Mouse (Mus musculus) retina, postnatal 7 days (tissue): ENCODE measurements around the gene Il17f.
"Not testable (repeated sequence)": the region's sequence is repeated elsewhere in the genome, so short reads cannot be mapped to it uniquely, and the experiment has no call there.

Experiments
- DNase-seq: peaks from one replicate; pipeline ENCODE4 v3.0.0-alpha.2; 2012; ENCODE audit warnings: low read depth, low spot score

Il17f gene

DNA sequence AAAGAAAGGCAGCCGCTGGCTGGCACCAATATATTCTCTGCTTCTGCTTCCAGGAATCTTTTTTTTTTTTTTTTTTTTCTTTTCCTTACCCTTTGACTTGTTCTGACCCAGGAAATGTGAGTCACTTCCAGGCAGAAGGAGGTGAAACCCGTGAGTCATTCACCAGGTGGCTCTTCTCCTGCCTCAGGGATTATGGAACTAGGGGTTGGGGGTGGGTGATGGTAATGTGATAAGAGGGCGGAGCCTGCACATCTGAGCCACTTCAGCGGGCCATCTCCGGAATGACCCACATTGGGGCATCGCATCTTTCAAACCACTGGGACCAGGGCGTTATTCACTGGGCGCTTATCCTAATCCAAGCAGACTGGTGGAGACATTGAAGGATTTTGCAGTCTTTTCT lies 3.4 kb downstream of the Il17f start:
- no peak for DNase-seq

DNA sequence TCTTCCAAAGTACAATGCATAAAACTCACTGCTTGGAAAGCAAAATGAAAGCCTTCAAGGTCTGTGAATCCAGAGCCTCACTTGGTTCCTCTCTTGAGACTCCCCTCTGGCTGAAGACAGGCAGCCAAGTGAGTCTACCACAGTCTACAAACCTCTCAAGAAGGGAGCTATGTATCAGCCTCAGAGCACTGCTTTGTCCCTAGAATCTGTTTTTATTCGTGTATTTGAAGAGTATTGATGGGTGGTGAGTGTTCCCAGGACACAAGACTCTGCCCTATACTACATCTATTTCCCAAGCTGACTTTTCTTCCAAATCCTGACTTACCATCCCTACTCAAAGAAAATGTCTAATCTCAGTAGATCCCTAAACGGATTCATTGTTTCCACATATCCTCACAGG lies 12.1 kb downstream of the Il17f start:
- no peak for DNase-seq

DNA sequence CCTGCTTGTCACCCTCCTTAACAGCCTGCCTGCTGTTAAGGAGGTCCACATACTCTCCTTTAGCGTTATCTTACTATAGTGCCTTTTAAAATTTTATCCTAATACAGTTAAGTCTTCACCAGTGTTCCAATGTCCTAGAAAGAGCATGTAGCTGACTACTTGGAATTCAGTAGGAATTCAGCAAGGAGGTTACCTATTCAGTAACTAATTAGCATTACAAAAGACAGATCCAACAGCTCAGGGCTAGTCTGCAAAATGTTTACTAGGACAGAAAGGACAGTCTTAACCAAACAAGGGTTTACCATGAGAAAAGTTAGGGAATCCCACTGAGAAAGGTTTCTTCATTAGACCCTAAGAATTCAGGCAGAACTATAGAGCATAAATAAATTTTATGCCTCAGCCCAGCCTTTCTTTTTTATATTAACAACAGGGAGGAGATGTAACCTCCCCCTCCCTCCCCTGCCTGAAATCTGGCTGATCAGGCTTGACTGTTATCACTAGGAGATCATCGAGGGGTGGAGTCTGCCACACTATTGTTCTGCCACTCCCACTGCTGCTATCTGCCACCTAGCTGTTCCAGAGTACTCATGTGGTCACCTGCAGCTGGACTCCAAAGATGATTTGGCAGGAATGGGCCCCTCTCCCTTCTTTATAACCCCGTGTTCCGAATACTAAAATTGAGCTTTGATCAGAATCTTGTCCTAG lies 16.2 kb downstream of the Il17f start:
- not testable (repeated sequence) for DNase-seq

DNA sequence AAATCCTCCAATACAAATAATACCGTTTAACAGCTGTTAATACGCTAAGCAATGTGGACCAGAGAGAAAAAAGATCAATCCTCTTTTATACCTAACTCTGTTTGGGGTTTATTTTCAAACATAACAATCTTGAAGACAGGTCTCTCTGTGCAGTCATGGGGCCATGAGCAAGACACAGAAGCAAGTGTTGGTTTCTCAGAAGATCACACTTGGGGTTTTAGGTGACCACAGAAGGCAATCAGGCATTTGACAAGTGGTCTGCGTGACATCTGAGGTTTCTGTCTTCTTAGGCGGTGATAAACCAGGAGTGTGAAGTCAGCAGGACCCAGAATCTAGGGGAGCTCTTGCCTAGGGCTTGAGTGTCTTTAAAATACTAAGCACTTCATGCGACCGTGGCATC lies 23.9 kb downstream of the Il17f start:
- no peak for DNase-seq

DNA sequence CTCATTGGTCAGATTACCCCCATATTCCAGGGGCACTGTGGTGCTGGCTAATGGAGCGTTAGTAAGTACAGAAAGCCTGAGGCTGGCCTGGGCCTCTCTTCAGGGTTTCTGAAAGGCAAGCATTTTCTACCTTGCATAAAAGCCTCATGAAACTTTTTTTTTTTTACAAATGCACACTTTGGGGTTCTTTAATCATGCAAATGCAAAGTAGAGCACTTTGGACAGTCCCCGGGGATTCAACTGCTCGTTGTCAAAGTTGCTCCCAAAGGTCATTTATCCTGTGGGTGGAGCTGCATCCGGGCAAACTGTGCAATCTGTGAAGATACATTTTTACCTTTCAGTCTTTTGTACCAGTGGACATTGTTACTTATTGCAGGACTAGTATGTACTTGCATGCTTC lies 29.0 kb downstream of the Il17f start:
- DNase-seq = no peak

DNA sequence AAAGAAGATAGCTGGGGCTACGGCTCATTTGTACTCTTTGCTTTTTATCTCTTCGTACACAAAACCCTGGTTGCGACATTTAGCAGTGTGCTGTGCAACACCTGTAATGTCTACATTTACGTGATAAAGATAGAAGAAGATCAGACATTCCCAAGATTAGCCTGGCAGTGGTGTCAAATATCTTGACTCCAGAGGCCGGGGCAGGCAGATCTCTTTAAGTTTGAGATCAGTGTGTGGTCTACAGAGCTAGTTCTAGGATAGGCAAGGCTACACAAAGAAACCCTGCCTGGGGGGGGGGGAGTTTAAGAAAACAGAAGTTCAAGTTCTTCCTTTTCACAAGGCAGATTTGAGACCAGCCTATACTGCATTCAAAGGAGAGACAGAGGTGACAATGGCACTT lies 30.1 kb downstream of the Il17f start:
- DNase-seq = no peak

DNA sequence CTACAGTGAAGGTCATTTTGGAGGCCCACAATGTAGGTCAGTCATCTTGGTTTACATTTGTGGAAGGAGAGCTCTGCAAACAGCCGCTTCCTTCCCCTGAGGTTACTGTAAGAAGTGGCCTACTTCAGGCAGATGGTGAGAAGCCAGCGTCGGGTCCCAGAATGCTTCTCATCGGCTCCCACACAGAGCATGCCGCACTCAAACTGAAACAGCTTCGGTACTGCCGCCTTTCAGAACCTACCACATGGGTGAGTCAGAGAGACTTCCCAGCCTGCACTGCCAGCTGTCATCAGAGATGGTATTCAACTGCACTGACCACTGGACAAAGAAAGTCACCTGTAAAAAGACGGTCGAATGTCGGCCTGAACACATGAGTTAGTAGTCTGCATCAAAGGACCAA lies 30.6 kb downstream of the Il17f start:
- DNase-seq = no peak

DNA sequence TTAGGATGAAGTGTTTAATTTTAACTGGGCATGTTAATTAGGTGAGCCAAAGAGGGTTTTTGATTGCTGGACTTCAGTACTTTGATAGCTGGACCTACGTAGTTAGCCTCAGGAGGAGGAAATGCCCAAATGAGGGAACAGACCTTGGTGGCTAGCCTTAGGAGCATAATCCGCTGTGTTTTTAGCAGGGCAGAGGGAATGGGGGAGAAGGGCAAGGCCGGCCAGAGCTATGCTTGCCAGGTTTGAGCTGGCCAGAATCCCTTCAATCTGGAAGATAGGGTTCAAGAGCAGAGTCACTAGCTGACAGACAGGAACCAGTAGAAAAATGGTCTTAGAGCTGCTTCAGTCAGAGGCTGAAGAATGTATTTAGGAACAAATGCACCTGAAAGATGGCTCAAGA lies 32.8 kb downstream of the Il17f start:
- no peak for DNase-seq

DNA sequence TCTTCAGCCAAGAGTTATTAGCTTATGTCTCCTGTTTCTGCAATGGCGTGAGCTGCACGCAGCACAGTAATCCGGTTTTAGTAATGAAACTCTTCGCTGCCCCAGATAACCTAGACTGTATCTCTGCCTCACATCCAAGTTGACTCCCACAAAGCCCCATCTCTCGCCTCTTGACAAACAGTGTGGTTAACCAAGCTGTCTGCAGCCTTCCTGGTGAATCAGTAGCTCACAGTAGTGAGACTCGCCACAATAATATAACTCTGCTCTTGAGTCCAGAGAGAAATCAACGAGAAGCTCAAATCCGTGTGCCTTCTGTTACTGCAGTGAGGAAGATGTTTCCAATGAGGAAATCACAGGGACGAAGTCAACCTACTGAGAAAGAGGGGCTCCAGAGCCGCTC lies 36.0 kb downstream of the Il17f start:
- no peak for DNase-seq

DNA sequence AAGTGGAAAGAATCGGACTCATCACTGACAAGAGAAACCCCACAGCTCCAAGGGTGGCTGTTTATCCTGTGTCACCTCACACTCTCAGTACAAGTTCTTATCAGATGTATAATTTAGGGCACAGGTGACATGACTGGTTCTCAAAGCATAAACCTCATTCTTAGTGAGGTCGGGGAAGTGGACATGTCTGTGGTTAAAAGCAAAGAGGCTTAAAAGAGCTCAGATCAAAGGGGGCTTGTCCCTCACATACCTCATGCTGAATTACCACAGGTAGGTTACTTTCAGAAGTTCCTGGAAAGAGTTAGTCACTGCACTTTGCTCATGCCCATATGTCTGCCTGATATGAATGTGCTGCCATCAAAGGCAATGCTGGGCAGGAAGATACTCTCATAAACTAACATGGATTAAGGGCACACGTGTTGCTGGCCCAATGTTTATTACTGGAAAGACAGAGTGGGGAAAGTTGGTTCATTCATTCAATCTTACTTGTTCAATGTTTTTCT lies 49.9 kb downstream of the Il17f start:
- DNase-seq = no peak

DNA sequence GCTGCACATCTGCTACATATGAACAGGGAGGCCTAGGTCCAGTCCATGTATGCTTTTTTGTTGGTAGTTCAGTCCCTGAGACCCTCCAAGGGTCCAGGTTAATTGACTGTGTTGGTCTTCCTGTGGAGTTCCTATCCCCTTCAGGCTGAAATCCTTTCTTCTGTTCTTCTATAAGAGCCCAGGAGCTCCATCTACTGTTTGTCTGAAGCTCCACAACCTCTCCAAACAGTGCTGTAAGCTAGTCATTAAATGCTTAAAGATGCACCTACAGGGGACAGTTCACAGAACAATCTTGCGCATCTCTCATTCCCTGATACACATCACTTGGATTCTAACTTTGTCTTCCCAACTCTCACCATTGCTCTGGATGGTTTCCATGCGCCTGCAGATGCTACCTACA lies 51.9 kb downstream of the Il17f start:
- DNase-seq = no peak

DNA sequence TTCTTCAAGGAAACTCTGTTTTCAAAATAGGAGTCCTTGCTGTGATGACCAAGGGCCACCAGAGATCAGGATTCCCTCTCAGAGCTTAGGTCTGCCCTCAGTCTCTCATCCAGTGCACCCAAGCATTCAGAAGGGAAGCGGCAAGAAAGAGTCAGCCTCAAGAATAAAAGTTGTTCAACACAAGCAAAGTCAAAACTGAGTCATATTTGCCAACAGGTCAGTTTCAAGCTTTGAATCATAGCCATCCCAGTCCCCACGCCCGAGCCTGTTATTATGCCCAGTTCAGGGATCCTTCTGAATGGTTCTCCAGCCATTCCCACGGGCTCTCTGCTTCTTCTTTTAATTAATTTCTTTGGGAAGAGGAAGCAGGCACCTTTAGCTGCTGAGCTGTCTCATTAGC lies 53.8 kb downstream of the Il17f start:
- no peak for DNase-seq

DNA sequence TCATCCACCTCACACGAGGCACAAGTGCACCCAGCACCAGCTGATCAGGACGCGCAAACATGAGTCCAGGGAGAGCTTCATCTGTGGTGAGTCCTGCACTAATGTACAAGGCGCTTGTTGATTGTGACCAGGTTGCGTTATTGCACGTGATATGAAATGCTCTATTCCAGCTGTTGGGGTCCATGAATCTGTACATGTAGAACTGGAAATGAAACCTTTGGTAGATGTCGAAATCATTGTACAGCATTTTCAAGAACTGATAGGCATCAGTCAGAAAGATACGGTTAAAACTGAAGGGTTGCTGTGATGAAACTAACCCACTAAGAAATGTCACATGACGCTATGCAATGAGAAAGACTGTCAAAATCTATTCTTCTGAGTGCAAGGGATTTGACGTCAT lies 59.5 kb downstream of the Il17f start, which contains the start of gene Il17a:
Il17a (plus strand) TSS at position 3 of the 400 bp plus-strand sequence.
- DNase-seq = no peak
